Mouse (Mus musculus): ENCODE measurements at regions not wholly inside any gene's neighbourhood (a gene's known extent, or its start where the extent isn't known, plus 50 kb on each side); places are given as distances from the start of the nearest gene placed in this dataset.

GRCm38 (mm10) chr8:31314692-31315358, 2113.7 kb upstream of the 5930422O12Rik start:
- no peak for DNase-seq (ENCODE audit: low read depth, low spot score)

DNA sequence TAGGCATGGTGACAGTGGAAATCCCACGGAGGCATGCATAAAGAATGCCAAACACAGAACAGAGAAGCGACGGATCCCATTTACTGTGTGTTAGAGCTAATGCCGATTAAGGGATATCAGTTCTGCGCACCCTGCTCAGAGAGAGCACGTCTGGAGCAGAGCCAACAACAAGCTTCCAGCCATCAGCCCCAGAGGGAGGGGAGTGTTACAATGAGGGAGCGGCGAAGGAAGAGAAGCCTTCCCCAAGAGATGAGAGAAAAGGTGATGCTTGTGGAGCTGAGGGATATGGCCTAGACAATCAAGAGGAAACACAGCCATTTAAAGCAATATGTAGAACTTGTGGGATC, 2113.2 kb upstream of the 5930422O12Rik start:
- DNase-seq (ENCODE audit: low read depth, low spot score) = no peak

DNA sequence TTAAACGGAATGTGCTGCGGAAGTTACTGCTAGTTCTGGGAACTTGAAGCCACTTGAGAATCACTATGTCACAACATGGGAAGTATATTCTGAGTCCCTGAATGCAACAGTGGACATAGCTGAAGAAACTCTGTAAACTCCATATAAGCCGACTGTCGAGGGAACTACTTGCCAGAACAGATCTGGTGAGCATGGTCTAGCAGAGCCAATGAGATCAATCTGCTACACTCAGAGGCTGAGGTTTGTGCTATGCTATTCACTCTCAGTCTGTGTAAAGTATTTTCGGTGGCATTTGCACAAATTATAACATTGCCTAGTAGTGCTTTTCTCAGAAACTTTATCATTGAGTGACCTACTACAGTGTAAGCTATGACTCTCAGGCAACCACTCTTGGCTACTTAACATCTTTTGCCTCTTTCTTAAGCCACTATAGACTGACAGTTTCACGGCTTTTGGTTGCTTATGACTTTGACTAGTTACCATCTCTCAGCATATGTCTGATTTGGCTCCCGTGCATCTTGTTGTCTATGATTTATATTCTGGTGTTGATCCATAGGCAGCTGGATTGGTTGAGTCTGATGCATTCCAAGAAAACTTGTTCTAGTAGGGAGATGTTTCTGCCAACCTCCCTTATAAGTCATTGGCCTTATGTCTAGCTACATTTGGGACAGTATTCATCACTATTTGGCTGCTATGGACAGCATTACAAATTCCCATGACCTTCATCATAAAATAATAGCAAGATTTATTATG, 2094.8 kb upstream of the 5930422O12Rik start:
- DNase-seq (ENCODE audit: low read depth, low spot score) = no peak

DNA sequence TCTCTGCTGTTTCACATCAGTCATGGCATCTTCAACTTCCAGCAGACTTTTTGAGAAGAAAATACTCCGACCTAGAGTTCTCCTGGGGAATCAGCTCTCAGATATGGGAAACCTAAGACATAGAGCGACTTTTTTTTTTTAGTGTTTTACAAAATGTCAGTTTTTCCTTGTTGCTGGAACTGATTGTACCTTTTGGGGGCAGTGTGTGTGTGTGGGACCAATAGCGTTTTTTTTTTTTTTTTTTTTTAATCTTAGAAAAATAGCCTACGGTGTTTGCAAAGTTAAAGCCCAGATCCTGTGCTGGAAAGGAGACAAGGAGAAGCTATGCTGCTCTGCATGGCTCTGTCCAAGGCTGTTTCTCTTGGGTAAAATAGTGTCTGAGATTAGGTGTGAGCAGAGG, 2080.0 kb upstream of the 5930422O12Rik start:
- DNase-seq (ENCODE audit: low read depth, low spot score) = no peak

- DNase-seq (ENCODE audit: low read depth, low spot score) = no peak
Measured at GRCm38 (mm10) chr8:31369636-31370035, 2058.9 kb upstream of the 5930422O12Rik start.

GRCm38 (mm10) chr8:31370137-31371010, 2058.1 kb upstream of the 5930422O12Rik start:
- no peak for DNase-seq (ENCODE audit: low read depth, low spot score)

DNA sequence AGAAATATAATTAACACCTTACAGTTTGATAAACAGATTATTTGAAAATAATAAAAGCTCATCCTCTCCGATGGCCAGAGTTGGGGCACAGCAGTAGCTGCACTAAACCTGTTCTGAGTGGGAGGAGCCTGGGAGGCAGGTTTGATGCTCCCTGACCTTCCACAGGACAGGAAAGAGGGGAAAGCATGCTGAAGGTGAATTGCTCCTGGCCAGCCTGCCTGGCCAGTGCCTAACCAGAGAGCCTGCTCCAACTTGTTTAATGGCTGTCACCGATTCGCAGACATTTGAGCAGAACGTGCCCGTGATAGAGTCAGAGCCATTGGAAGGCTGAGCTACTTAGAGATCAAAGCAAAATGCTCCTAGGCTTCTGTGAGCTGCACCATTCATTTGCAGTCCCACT, 2056.9 kb upstream of the 5930422O12Rik start:
- no peak for DNase-seq (ENCODE audit: low read depth, low spot score)

- no peak for DNase-seq (ENCODE audit: low read depth, low spot score)
Measured at GRCm38 (mm10) chr8:31372397-31372796, 2056.1 kb upstream of the 5930422O12Rik start.

GRCm38 (mm10) chr8:31373140-31373787, 2055.2 kb upstream of the 5930422O12Rik start:
- no peak for DNase-seq (ENCODE audit: low read depth, low spot score)

DNA sequence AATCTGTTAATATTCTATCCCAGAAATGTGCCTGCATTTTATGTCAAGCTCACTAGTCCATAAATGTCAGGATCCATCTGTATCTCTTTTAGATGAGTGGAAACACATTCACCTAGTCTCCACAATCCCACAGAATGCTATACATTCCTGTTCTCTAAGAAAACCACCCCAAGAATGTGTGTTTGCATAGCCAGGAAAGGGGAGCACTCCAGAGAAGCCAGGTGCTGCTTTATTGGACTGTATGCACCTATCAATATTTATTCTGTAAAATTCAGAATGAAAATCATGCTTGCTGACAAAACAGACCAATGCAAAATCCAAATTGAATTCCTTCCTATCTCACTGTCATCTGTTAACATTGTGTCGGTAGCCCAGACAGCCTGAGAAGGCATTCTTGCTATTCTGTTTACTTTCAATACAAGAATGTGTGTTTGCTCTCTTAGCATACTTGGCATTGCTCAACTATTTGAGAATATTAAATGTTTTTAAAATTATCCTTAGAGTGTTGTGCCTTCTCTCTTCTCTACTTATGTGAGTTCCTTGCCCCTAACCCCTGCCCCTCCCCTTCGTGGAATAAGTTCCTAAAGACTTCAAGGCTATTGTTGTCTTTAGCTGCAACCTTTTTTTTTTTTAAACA, 2050.7 kb upstream of the 5930422O12Rik start:
- no peak for DNase-seq (ENCODE audit: low read depth, low spot score)

DNA sequence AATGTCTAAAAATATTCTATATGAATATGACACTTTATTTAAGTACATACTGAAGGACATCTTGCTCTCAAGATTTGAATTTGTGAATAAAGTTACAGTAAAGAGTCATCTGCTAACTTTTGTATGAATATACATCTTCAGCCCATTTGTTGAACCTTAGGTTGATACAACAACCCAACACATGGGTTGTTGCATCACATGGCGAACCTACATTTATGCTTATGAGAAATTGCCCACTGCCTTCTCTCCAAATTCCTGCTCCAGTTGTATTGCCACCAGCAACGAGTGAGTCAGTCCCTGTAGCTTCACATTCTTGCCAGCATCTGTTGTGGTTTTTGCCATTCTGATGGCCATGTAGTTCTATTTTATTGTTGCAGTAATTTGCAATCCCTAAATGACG, 2023.7 kb upstream of the 5930422O12Rik start:
- DNase-seq (ENCODE audit: low read depth, low spot score) = no peak

GRCm38 (mm10) chr8:31422241-31422640, 2006.3 kb upstream of the 5930422O12Rik start:
- no peak for DNase-seq (ENCODE audit: low read depth, low spot score)

- no peak for DNase-seq (ENCODE audit: low read depth, low spot score)
Measured at GRCm38 (mm10) chr8:31427706-31428105, 2000.8 kb upstream of the 5930422O12Rik start.

DNA sequence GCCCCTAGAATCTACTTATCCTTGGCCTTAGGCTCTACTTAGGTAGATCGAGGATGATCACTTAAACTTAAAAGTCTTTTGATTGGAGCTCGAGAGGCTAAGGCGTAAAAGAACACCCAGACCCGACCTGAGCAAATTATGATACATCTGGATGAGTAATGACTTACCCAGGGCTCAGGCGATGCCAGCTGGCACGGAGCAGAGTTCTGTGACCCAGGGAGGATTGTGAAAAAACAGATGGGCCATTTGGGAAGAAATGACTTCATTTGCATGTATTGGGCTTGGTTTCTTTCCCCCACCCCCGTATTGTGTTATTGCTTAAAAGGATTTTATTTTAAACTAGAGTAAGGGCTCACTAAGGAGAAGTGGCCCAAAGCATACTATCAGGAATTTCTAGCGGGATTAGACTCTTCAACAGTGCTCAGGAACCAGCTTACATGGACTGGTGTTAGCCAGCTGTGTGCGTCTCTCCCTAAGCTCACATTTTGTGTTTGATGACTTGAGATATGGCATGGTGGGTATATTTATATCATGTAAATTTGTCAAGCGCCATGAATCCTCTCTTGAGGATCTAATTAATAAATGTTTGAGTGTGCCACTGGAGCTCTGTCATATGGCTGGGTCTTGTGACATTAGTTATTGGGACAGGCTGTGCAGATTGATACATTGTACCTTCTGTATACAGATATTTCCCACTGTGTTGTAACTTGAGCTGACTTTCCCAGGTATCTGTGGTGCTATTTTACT, 1991.9 kb upstream of the 5930422O12Rik start:
- peak; percentile 36 for DNase-seq (ENCODE audit: low read depth, low spot score)

DNA sequence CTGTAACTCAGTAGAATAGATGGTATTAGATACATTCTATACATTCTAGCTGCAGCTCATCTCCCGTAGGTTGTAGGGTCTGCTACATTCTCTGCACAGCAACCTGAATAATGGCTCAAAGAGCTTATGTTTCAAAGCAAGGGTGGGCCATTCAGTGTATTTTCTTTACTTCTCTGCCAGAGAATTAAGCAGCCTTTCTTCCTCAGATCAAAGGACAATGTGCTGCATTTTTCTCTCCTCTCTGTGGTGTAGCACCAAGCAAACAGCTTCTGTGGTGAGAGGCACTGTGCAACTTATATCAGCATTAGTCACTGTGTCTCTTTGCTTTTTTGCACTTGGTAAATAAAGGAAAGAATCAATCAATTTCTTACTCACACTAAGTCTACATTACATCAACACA, 1983.7 kb upstream of the 5930422O12Rik start:
- no peak for DNase-seq (ENCODE audit: low read depth, low spot score)

- no peak for DNase-seq (ENCODE audit: low read depth, low spot score)
Measured at GRCm38 (mm10) chr8:31447984-31448383, 1980.5 kb upstream of the 5930422O12Rik start.

DNA sequence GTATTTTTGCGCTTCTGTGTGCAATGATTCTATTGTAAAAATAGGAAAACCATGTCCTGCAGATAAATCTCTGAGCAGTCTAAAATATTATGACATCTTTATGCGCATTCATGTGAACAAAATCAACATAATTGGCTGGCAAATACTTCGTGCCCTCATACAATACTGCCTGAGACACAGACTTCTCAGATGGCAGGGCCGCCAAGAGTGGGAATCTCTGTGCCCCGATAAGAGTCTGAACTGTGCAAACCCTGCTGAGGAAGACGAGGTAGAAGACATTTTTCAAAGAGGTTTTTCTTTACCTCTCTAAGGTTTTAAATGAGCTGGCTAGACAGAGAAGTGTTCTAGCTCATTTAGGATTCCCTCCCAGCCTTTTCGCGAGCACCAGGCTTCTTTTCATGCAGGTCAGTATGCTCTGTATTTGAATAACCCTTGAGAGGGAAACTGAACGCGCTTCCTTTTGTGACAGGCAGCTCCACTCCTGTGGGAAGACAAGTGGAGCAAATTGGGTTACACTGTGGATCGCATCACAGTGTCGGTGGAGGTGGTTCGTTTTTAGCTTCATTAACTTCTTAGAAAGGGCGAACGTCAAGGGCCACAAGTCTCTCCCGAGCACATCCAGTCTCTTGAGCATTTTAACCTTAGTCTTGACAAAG, 1973.6 kb upstream of the 5930422O12Rik start:
- DNase-seq (ENCODE audit: low read depth, low spot score) = no peak

- no peak for DNase-seq (ENCODE audit: low read depth, low spot score)
Measured at GRCm38 (mm10) chr8:31460349-31460748, 1968.2 kb upstream of the 5930422O12Rik start.
